Mouse (Mus musculus): ENCODE measurements around the gene Ankrd33. TPM values are rescaled to one million over a fixed set of nuclear protein-coding genes. Genes with fewer than 3 reads are reported as not detected.
A peak's percentile ranks its signal among the peaks of the same experiment; 100 is the strongest.

The Ankrd33 gene
- polyA plus RNA-seq, 1 experiment from 2014 or later: not detected

- Histone ChIP-seq H3K36me3 (ENCODE audit: control insufficient read depth, insufficient read depth, low read length) (no peaks in the 10 kb centered on the region), H3K9me3 (ENCODE audit: control insufficient read depth, low read length) (no peaks in the 10 kb centered on the region), H3K9ac (ENCODE audit: low read depth, low read length) (peak overlapping the region; percentile 2; the same call in 1 of the 2 replicates), H3K27ac (ENCODE audit: low read depth, low read length) (no peak overlapping the region), H3K4me1 (ENCODE audit: control insufficient read depth, insufficient read depth, low read depth, low read length) (peaks cover 12% of the 10 kb centered on the region), H3K4me2 (ENCODE audit: low read length) (no peak overlapping the region), H3K27me3 (replicated peaks; ENCODE audit: control insufficient read depth, insufficient read depth, low read length) (no peaks in the 10 kb centered on the region; the same call in 1 of the 2 replicates), H3K4me3 (ENCODE audit: low read length) (no peak overlapping the region)
- 66% methylated on average over 6 of the region's 6 CpGs for WGBS
- no peak for ATAC-seq
Observed at GRCm38 (mm10) chr15:101140587-101140986, 25.0 kb downstream of the Ankrd33 start.

GRCm38 (mm10) chr15:101141061-101141541, 25.5 kb downstream of the Ankrd33 start:
- H3K9ac ChIP-seq (ENCODE audit: low read depth, low read length): no peak overlapping the region
- no peak overlapping the region for H3K4me2 ChIP-seq (ENCODE audit: low read length)
- ATAC-seq: 0 out of 2 replicates have a peak, but pooled peaks have one; percentile 37
- H3K27ac ChIP-seq (ENCODE audit: low read depth, low read length): no peak overlapping the region
- no peaks in the 10 kb centered on the region for H3K36me3 ChIP-seq (ENCODE audit: control insufficient read depth, insufficient read depth, low read length)
- H3K27me3 ChIP-seq (replicated peaks; ENCODE audit: control insufficient read depth, insufficient read depth, low read length): no peaks in the 10 kb centered on the region; the same call in 1 of the 2 replicates
- H3K4me3 ChIP-seq (ENCODE audit: low read length): no peak overlapping the region
- WGBS: 10% methylated on average over 8 of the region's 14 CpGs
- H3K4me1 ChIP-seq (ENCODE audit: control insufficient read depth, insufficient read depth, low read depth, low read length): peaks cover 16% of the 10 kb centered on the region
- H3K9me3 ChIP-seq (ENCODE audit: control insufficient read depth, low read length): no peaks in the 10 kb centered on the region

- Histone ChIP-seq H3K4me1 (ENCODE audit: control insufficient read depth, insufficient read depth, low read depth, low read length) (peaks cover 16% of the 10 kb centered on the region), H3K9ac (ENCODE audit: low read depth, low read length) (no peak overlapping the region), H3K27me3 (replicated peaks; ENCODE audit: control insufficient read depth, insufficient read depth, low read length) (no peaks in the 10 kb centered on the region; the same call in 1 of the 2 replicates), H3K27ac (ENCODE audit: low read depth, low read length) (no peak overlapping the region), H3K36me3 (ENCODE audit: control insufficient read depth, insufficient read depth, low read length) (no peaks in the 10 kb centered on the region), H3K4me3 (ENCODE audit: low read length) (no peak overlapping the region), H3K9me3 (ENCODE audit: control insufficient read depth, low read length) (no peaks in the 10 kb centered on the region), H3K4me2 (ENCODE audit: low read length) (no peak overlapping the region)
- 69% methylated on average over 8 of the region's 8 CpGs for WGBS
- no peak for ATAC-seq
Observed at GRCm38 (mm10) chr15:101142672-101143071, 27.1 kb downstream of the Ankrd33 start.

GRCm38 (mm10) chr15:101143494-101143893, 27.9 kb downstream of the Ankrd33 start:
- no peaks in the 10 kb centered on the region for H3K36me3 ChIP-seq (ENCODE audit: control insufficient read depth, insufficient read depth, low read length)
- ATAC-seq: no peak
- H3K27ac ChIP-seq (ENCODE audit: low read depth, low read length): no peak overlapping the region
- H3K4me3 ChIP-seq (ENCODE audit: low read length): no peak overlapping the region
- no peak overlapping the region for H3K4me2 ChIP-seq (ENCODE audit: low read length)
- WGBS: 20% methylated on average over 8 of the region's 8 CpGs
- H3K9ac ChIP-seq (ENCODE audit: low read depth, low read length): no peak overlapping the region
- no peaks in the 10 kb centered on the region; the same call in 1 of the 2 replicates for H3K27me3 ChIP-seq (replicated peaks; ENCODE audit: control insufficient read depth, insufficient read depth, low read length)
- H3K4me1 ChIP-seq (ENCODE audit: control insufficient read depth, insufficient read depth, low read depth, low read length): peaks cover 16% of the 10 kb centered on the region
- no peaks in the 10 kb centered on the region for H3K9me3 ChIP-seq (ENCODE audit: control insufficient read depth, low read length)

- H3K27me3 ChIP-seq (replicated peaks; ENCODE audit: control insufficient read depth, insufficient read depth, low read length): no peaks in the 10 kb centered on the region; the same call in 1 of the 2 replicates
- H3K9ac ChIP-seq (ENCODE audit: low read depth, low read length): no peak overlapping the region
- H3K9me3 ChIP-seq (ENCODE audit: control insufficient read depth, low read length): no peaks in the 10 kb centered on the region
- no peaks in the 10 kb centered on the region for H3K36me3 ChIP-seq (ENCODE audit: control insufficient read depth, insufficient read depth, low read length)
- H3K4me1 ChIP-seq (ENCODE audit: control insufficient read depth, insufficient read depth, low read depth, low read length): peaks cover 16% of the 10 kb centered on the region
- no peak for ATAC-seq
- H3K4me2 ChIP-seq (ENCODE audit: low read length): no peak overlapping the region
- 85% methylated on average over 5 of the region's 5 CpGs for WGBS
- H3K27ac ChIP-seq (ENCODE audit: low read depth, low read length): no peak overlapping the region
- H3K4me3 ChIP-seq (ENCODE audit: low read length): no peak overlapping the region
Observed at GRCm38 (mm10) chr15:101144176-101144575, 28.6 kb downstream of the Ankrd33 start.

- peaks cover 11% of the 10 kb centered on the region for H3K4me1 ChIP-seq (ENCODE audit: control insufficient read depth, insufficient read depth, low read depth, low read length)
- no peak overlapping the region for H3K4me3 ChIP-seq (ENCODE audit: low read length)
- no peaks in the 10 kb centered on the region; the same call in 1 of the 2 replicates for H3K27me3 ChIP-seq (replicated peaks; ENCODE audit: control insufficient read depth, insufficient read depth, low read length)
- WGBS: 80% methylated on average over 8 of the region's 8 CpGs
- no peak overlapping the region for H3K27ac ChIP-seq (ENCODE audit: low read depth, low read length)
- H3K9ac ChIP-seq (ENCODE audit: low read depth, low read length): no peak overlapping the region
- H3K4me2 ChIP-seq (ENCODE audit: low read length): no peak overlapping the region
- ATAC-seq: no peak
- no peaks in the 10 kb centered on the region for H3K36me3 ChIP-seq (ENCODE audit: control insufficient read depth, insufficient read depth, low read length)
- no peaks in the 10 kb centered on the region for H3K9me3 ChIP-seq (ENCODE audit: control insufficient read depth, low read length)
Observed at GRCm38 (mm10) chr15:101144779-101145178, 29.2 kb downstream of the Ankrd33 start.

GRCm38 (mm10) chr15:101145424-101146099, 30.0 kb downstream of the Ankrd33 start:
- Histone ChIP-seq H3K9me3 (ENCODE audit: control insufficient read depth, low read length) (no peaks in the 10 kb centered on the region), H3K4me1 (ENCODE audit: control insufficient read depth, insufficient read depth, low read depth, low read length) (peaks cover 7% of the 10 kb centered on the region), H3K27me3 (replicated peaks; ENCODE audit: control insufficient read depth, insufficient read depth, low read length) (no peaks in the 10 kb centered on the region; the same call in 1 of the 2 replicates), H3K4me2 (ENCODE audit: low read length) (peak overlapping the region; percentile 51), H3K27ac (ENCODE audit: low read depth, low read length) (0 out of 2 replicates have a peak overlapping the region, but pooled peaks have one; percentile 23), H3K4me3 (ENCODE audit: low read length) (peak overlapping the region; percentile 11; the same call in 1 of the 2 replicates), H3K36me3 (ENCODE audit: control insufficient read depth, insufficient read depth, low read length) (no peaks in the 10 kb centered on the region), H3K9ac (ENCODE audit: low read depth, low read length) (peak overlapping the region; percentile 59)
- WGBS: 10% methylated on average over 19 of the region's 19 CpGs
- peak; percentile 94 for ATAC-seq

GRCm38 (mm10) chr15:101146100-101146965, 30.8 kb downstream of the Ankrd33 start:
- peak overlapping the region; percentile 59; the same call in 1 of the 2 replicates for H3K9ac ChIP-seq (ENCODE audit: low read depth, low read length)
- no peak for ATAC-seq
- H3K4me2 ChIP-seq (ENCODE audit: low read length): no peak overlapping the region
- H3K4me3 ChIP-seq (ENCODE audit: low read length): no peak overlapping the region
- H3K9me3 ChIP-seq (ENCODE audit: control insufficient read depth, low read length): no peaks in the 10 kb centered on the region
- WGBS: 67% methylated on average over 15 of the region's 15 CpGs
- peaks cover 7% of the 10 kb centered on the region for H3K4me1 ChIP-seq (ENCODE audit: control insufficient read depth, insufficient read depth, low read depth, low read length)
- H3K27ac ChIP-seq (ENCODE audit: low read depth, low read length): no peak overlapping the region
- H3K36me3 ChIP-seq (ENCODE audit: control insufficient read depth, insufficient read depth, low read length): no peaks in the 10 kb centered on the region
- no peaks in the 10 kb centered on the region; the same call in 1 of the 2 replicates for H3K27me3 ChIP-seq (replicated peaks; ENCODE audit: control insufficient read depth, insufficient read depth, low read length)

Measured in hindbrain, embryonic 16.5 days (tissue).